15 mouse cellular contexts compared by ENCODE assay signal in the genomic region with DNA sequence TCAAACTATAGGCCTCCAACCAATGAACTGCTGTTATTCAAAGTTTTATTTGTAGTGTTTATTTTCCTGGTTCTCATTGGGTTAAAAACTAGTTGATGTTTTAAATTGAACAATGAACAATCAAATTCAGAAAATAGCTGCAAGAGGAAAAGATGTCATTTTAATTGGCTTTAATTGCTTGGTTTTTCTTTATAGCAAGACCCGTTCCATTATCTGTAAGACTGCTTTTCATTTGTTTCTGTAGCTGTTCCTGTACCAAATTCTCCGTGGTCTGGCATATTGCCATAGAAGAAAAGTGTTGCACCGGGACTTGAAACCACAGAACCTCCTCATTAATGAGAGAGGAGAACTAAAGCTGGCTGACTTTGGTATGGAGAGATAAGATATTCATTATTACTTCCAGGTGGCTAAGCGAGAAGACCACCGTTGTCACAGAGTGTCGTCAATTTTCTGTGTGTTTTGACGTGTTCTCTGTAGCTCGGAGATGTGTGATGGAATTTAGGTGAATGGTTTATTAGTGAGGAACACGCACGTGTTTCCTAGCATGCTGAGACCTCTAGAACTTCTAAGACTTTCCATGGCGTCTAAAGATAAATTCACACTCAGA.
DNase-seq lines count a peak whose midpoint lies in the region; ATAC-seq and TF ChIP-seq lines count a peak whose summit lies in the region.
"Had no signal": no experiment of that assay in that cellular context is flagged by ENCODE, and none has a peak within 500 bp of the region (broad histone marks: within the 10 kb centered on the region; RNA-seq: fewer than 3 reads in every experiment).

No protein-coding gene starts in this region.

- no peaks in the 10 kb centered on the region for H3K4me1 ChIP-seq in heart, postnatal 0 days (ENCODE audit: control insufficient read depth, insufficient read depth)
- peaks cover 51% of the 10 kb centered on the region for H3K4me1 ChIP-seq in G1E (ENCODE audit: insufficient read depth, low read depth, low read length)
- peaks cover 11% of the 10 kb centered on the region; the same call in 1 of the 2 replicates for H3K4me1 ChIP-seq in cortical plate, adult 2 months (ENCODE audit: control insufficient read depth, insufficient read depth, low read length)

- H3K4me2 ChIP-seq in heart, postnatal 0 days (ENCODE audit: low read depth, low read length): no peak overlapping the region
- H3K4me2 ChIP-seq in myocyte (ENCODE audit: low read depth): peak overlapping the region; percentile 0

- no peak overlapping the region for H3K4me3 ChIP-seq in heart, postnatal 0 days (ENCODE audit: low read depth, low read length)
- H3K4me3 ChIP-seq in G1E (ENCODE audit: low read depth, low read length) (no peak overlapping the region; the same call in 1 of the 2 replicates), myocyte (no peak overlapping the region)
- H3K4me3 ChIP-seq in cortical plate, adult 2 months (ENCODE audit: insufficient read depth, low read length): no peak overlapping the region

- no peaks in the 10 kb centered on the region for H3K9me3 ChIP-seq in heart, postnatal 0 days (replicated peaks; ENCODE audit: control insufficient read depth, low read length)
- H3K9me3 ChIP-seq in G1E (replicated peaks): no peaks in the 10 kb centered on the region

- peaks cover 8% of the 10 kb centered on the region for H3K79me2 ChIP-seq in myocyte (ENCODE audit: control insufficient read depth, insufficient read depth)

- no peak for TF ChIP-seq CTCF in heart, postnatal 0 days (IDR thresholded peaks at IDR 0.05; ENCODE audit: low read depth)
- TF ChIP-seq CTCF in G1E (IDR thresholded peaks at IDR 0.05; ENCODE audit: low read depth, low read length): no peak
- TF ChIP-seq CTCF in cortical plate, adult 2 months (IDR thresholded peaks at IDR 0.05; ENCODE audit: extremely low read depth, insufficient read depth, low read length): no peak

- 59% methylated on average over 11 of the region's 11 CpGs for WGBS in heart, postnatal 0 days

- H3ac ChIP-seq in myocyte (ENCODE audit: control insufficient read depth, insufficient read length): no peak overlapping the region

- intact Hi-C loops in gastrocnemius, postnatal 14 days (cut with DNase I; ENCODE audit: low total_unique reads): no loop called here

- 0 out of 2 replicates have a peak overlapping the region, but pooled peaks have one; percentile 16 for H3K27ac ChIP-seq in heart, postnatal 0 days (ENCODE audit: low read depth)
- H3K27ac ChIP-seq in cortical plate, adult 2 months (ENCODE audit: insufficient read depth, low read length): 0 out of 2 replicates have a peak overlapping the region, but pooled peaks have one; percentile 13
- H3K27ac ChIP-seq: macrophage had no signal

- H3K36me3 ChIP-seq in heart, postnatal 0 days (replicated peaks; ENCODE audit: control insufficient read depth, insufficient read depth, low read length): peaks cover 52% of the 10 kb centered on the region
- H3K36me3 ChIP-seq in G1E (replicated peaks) (peaks cover 65% of the 10 kb centered on the region), myocyte (ENCODE audit: control insufficient read depth, insufficient read depth) (peaks cover 35% of the 10 kb centered on the region)

- no peak for TF ChIP-seq EP300 in heart, postnatal 0 days (IDR thresholded peaks at IDR 0.05; ENCODE audit: low read depth)

- DNase-seq in heart, postnatal 0 days (ENCODE audit: low spot score): no peak
- DNase-seq in heart, adult 18-20 months: no peak
- DNase-seq in G1E (ENCODE audit: low spot score): peak; percentile 27
- no peak for DNase-seq in gastrocnemius, postnatal 14 days
- no peak for DNase-seq in urinary bladder, postnatal 25 days (ENCODE audit: low spot score)
- DNase-seq: adrenal gland, postnatal 14 days; cerebellum, adult 8-10 months; gastrocnemius, postnatal 10 days; liver; lung, adult 18-20 months; midbrain, embryonic 14.5 days had no signal

- no peaks in the 10 kb centered on the region for H3K27me3 ChIP-seq in heart, postnatal 0 days (ENCODE audit: control insufficient read depth, insufficient read depth, low read length)
- no peaks in the 10 kb centered on the region for H3K27me3 ChIP-seq in G1E (ENCODE audit: insufficient read depth, low read length)
- H3K27me3 ChIP-seq in myocyte (ENCODE audit: control insufficient read depth, insufficient read depth, insufficient read length): no peaks in the 10 kb centered on the region

- no peak overlapping the region for H3K9ac ChIP-seq in heart, postnatal 0 days (replicated peaks; ENCODE audit: low read depth, low read length)

- no peak for ATAC-seq in heart, postnatal 0 days (ENCODE audit: insufficient read depth, low read depth)
- ATAC-seq in G1E (ENCODE audit: extremely low read depth, insufficient number of reproducible peaks, low FRiP score, poor library complexity, severe bottlenecking): peak; percentile 48
- ATAC-seq in erythroid progenitor cell, adult 5-6 weeks (replicated peaks; ENCODE audit: low FRiP score, poor library complexity, severe bottlenecking): no peak

- no peak for TF ChIP-seq POLR2A in cortical plate, adult 2 months (IDR thresholded peaks at IDR 0.05; ENCODE audit: extremely low read depth, insufficient read depth, low read length)
- no peak for TF ChIP-seq POLR2A in myocyte (IDR thresholded peaks at IDR 0.05; ENCODE audit: insufficient read length, low read depth)

TF ChIP-seq in myocyte, 11 proteins besides CTCF, POLR2A, EP300 and RAD21:
- TF ChIP-seq MYOG (IDR thresholded peaks at IDR 0.05; ENCODE audit: control insufficient read depth in 1 of 3, insufficient read depth in 1 of 3, insufficient read length in 2 of 3, low read depth in 2 of 3) (no peak), E2F4 (IDR thresholded peaks at IDR 0.05; ENCODE audit: insufficient read depth) (no peak), POLR2AphosphoS2 (IDR thresholded peaks at IDR 0.05; ENCODE audit: insufficient read length, low read depth) (no peak), CEBPB (IDR thresholded peaks at IDR 0.05; ENCODE audit: insufficient read depth, poor library complexity, severe bottlenecking) (no peak), TCF12 (IDR thresholded peaks at IDR 0.05; ENCODE audit: insufficient read depth, poor library complexity, severe bottlenecking) (no peak), TCF3 (IDR thresholded peaks at IDR 0.05; ENCODE audit: insufficient read length, low read depth) (no peak), SRF (IDR thresholded peaks at IDR 0.05; ENCODE audit: control insufficient read depth, insufficient read length, low read depth) (no peak), USF1 (IDR thresholded peaks at IDR 0.05; ENCODE audit: low read depth) (no peak), MYOD1 (IDR thresholded peaks at IDR 0.05; ENCODE audit: control insufficient read depth in 1 of 3, insufficient read length in 2 of 3, low read depth in 2 of 3) (no peak), MAX (IDR thresholded peaks at IDR 0.05; ENCODE audit: low read depth) (no peak), REST (IDR thresholded peaks at IDR 0.05; ENCODE audit: insufficient read depth, insufficient read length) (no peak)
